Mouse (Mus musculus) embryonic facial prominence, embryonic 15.5 days (tissue): ENCODE data around the gene Cdh5. TPM values are rescaled to one million over a fixed set of nuclear protein-coding genes. Genes with fewer than 3 reads are reported as not detected.
"Not testable (repeated sequence)": the region's sequence is repeated elsewhere in the genome, so short reads cannot be mapped to it uniquely, and the experiment has no call there.

Experiments
- ATAC-seq: fragments of 200-750 bp; cut with Nextera tagmentation; 2 replicates; pipeline ENCODE4 v1.8.0; 2017; ENCODE audit warnings: low read depth, moderate TSS enrichment; ENCODE audit not compliant: insufficient number of reproducible peaks, low FRiP score, low TSS enrichment
- H3K27ac ChIP-seq: fragments of 300-500 bp; sonication (generic); replicated peaks from 2 replicates; pipeline ENCODE4 v1.5.1; 2015; ENCODE audit warnings: mild to moderate bottlenecking, inconsistent platforms
- H3K27me3 ChIP-seq: fragments of 300-500 bp; sonication (generic); 2 replicates; pipeline ENCODE4 v1.6.1; 2015; ENCODE audit warnings: inconsistent platforms
- H3K36me3 ChIP-seq: fragments of 300-500 bp; sonication (generic); 2 replicates; pipeline ENCODE4 v1.6.1; 2015; ENCODE audit warnings: mild to moderate bottlenecking, inconsistent platforms
- H3K4me1 ChIP-seq: fragments of 300-500 bp; sonication (generic); 2 replicates; pipeline ENCODE4 v1.6.1; 2015; ENCODE audit warnings: inconsistent platforms
- H3K4me2 ChIP-seq: fragments of 300-500 bp; sonication (generic); replicated peaks from 2 replicates; pipeline ENCODE4 v1.6.1; 2015; ENCODE audit warnings: mild to moderate bottlenecking, inconsistent platforms
- H3K4me3 ChIP-seq: fragments of 300-500 bp; sonication (generic); replicated peaks from 2 replicates; pipeline ENCODE4 v1.5.1; 2015; ENCODE audit warnings: mild to moderate bottlenecking, inconsistent platforms
- H3K9ac ChIP-seq: fragments of 300-500 bp; sonication (generic); 2 replicates; pipeline ENCODE4 v1.6.1; 2015; ENCODE audit warnings: inconsistent platforms
- H3K9me3 ChIP-seq: fragments of 300-500 bp; sonication (generic); replicated peaks from 2 replicates; pipeline ENCODE4 v1.6.1; 2016; ENCODE audit warnings: inconsistent platforms
- WGBS: fragments of 180-500 bp; shearing (Covaris S2); methylation state at CpG from one replicate; pipeline ENCODE4 v1.1.7; 2015; 5-methylcytosine and 5-hydroxymethylcytosine counted together
- polyA plus RNA-seq: library from polyadenylated mRNA; unstranded; fragments of >200 nt; fragmentation: Nextera tagmentation; extraction: Ambion mirVana; gene quantifications from 2 replicates; pipeline ENCODE4 v1.2.1, GENCODE M21; 2015

The Cdh5 gene
- 32.7 and 33.3 TPM in 2 replicates for polyA plus RNA-seq

- Histone ChIP-seq H3K27me3 (no peaks in the 10 kb centered on the region), H3K9ac (no peak within 1 kb of the TSS), H3K36me3 (no peaks in the 10 kb centered on the region), H3K9me3 (no peaks in the 10 kb centered on the region), H3K4me3 (peak within 1 kb of the TSS; percentile 10), H3K27ac (no peak within 1 kb of the TSS), H3K4me1 (0 out of 2 replicates have a peak, but pooled peaks cover 2% of the 10 kb centered on the region), H3K4me2 (no peak within 1 kb of the TSS)
- 58% methylated on average over 8 of the region's 8 CpGs for WGBS
- ATAC-seq = no peak
Measured at GRCm38 (mm10) chr8:104101415-104101814, at the start of gene Cdh5. Cdh5 (plus strand) TSS chr8:104101625.

DNA sequence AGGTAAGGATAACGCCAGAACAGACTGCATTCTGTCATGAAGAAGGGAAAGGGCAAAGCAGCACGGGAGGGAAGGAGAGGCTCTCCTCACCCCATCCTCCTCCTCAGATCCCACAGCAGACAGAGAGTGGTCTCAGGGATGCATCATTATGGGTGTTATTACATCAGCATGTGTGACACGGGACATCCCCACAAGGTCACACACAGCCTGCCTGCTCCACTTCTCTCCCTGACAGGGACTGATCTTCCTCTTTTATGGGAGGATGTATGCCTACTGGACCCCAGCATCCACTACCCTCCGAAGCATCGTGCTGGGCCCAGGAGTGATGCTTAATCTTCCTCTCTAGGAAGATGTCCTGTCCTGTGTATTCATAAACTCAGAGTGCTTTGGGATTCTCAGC is 41.5 kb upstream of the Cdh5 start:
- Histone ChIP-seq H3K4me3 (no peak overlapping the region), H3K9ac (no peak overlapping the region), H3K4me2 (no peak overlapping the region), H3K9me3 (no peaks in the 10 kb centered on the region; the same call in 1 of the 2 replicates), H3K4me1 (peaks cover 11% of the 10 kb centered on the region), H3K36me3 (no peaks in the 10 kb centered on the region), H3K27ac (no peak overlapping the region), H3K27me3 (no peaks in the 10 kb centered on the region)
- no peak for ATAC-seq
- 70% methylated on average over 5 of the region's 5 CpGs for WGBS

DNA sequence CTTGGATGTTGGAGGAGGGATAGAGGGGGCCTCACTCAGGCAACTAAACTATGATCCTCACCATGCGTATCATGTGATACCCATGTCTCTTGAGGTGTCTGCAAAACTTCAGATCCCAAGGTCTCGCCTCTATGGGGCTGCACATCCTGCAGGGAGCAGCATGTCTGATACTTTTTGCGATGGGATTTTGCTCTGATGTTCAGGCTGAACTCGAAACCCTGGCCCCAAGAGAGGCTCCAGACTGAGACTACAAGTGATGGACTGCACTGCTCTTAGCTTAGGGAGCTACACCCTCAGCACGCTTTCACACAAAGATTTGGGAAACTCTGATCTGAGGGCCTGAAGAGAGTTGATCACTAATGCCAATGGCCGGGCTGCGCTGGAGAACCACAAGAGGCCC is 41.0 kb upstream of the Cdh5 start:
- 79% methylated on average over 7 of the region's 7 CpGs for WGBS
- H3K9ac ChIP-seq = no peak overlapping the region
- no peak overlapping the region for H3K4me2 ChIP-seq
- no peak overlapping the region for H3K4me3 ChIP-seq
- peaks cover 11% of the 10 kb centered on the region for H3K4me1 ChIP-seq
- H3K27me3 ChIP-seq = no peaks in the 10 kb centered on the region
- no peaks in the 10 kb centered on the region; the same call in 1 of the 2 replicates for H3K9me3 ChIP-seq
- no peak for ATAC-seq
- no peak overlapping the region for H3K27ac ChIP-seq
- H3K36me3 ChIP-seq = no peaks in the 10 kb centered on the region

- H3K4me3 ChIP-seq = no peak overlapping the region
- no peak for ATAC-seq
- H3K9me3 ChIP-seq = no peaks in the 10 kb centered on the region
- WGBS = 68% methylated on average over 6 of the region's 6 CpGs
- peaks cover 11% of the 10 kb centered on the region for H3K4me1 ChIP-seq
- no peak overlapping the region for H3K9ac ChIP-seq
- H3K4me2 ChIP-seq = no peak overlapping the region
- no peaks in the 10 kb centered on the region for H3K27me3 ChIP-seq
- no peak overlapping the region for H3K27ac ChIP-seq
- no peaks in the 10 kb centered on the region for H3K36me3 ChIP-seq
Measured at GRCm38 (mm10) chr8:104061048-104061988, 40.1 kb upstream of the Cdh5 start.

DNA sequence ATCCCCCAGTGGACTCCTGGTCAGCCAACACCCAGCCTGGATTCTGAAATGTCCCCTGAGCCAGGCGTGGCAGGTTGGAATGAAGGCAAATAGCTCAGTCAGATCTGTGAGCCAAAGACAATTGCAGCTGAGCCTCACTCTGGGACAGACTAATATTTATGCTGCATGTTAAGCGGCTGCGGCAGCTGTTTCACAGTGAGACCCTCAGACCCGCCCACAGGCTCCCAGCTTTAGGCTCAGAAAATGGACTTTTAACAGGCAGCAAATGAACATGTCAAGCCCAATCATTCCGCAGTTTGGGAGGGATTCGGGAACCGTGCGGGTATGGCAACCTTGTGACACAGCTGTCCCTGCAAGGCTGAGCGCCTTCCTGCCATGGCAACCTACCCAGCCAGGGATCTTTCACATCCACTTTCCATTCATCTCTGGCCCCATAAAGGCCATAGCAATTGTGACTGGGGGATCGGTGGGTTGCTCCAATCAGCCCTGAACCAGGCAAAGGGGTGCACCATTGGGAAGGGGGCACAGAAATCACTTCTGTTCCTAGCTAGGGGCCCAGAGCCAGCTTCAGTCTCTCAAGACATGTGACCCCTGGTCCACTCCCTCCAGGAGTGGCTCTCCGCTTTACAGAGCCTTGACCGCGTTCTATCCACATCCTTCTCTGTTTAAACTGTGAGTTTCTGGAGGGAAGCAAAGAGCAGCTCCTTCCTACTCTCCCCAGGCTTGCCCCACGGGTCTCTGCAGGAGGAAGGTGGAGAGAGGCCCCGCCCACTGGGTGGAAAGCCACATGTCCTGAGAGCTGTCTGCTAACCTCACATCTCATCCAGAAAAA is 39.2 kb upstream of the Cdh5 start:
- Histone ChIP-seq H3K4me2 (no peak overlapping the region), H3K4me1 (peaks cover 11% of the 10 kb centered on the region), H3K36me3 (no peaks in the 10 kb centered on the region), H3K9me3 (no peaks in the 10 kb centered on the region), H3K27me3 (no peaks in the 10 kb centered on the region), H3K4me3 (no peak overlapping the region), H3K9ac (no peak overlapping the region), H3K27ac (no peak overlapping the region)
- WGBS = 60% methylated on average over 15 of the region's 15 CpGs
- peak; percentile 45; the same call in 1 of the 2 replicates for ATAC-seq

GRCm38 (mm10) chr8:104065223-104065622 is 36.2 kb upstream of the Cdh5 start:
- Histone ChIP-seq H3K9ac (no peak overlapping the region), H3K4me1 (peaks cover 25% of the 10 kb centered on the region), H3K9me3 (no peaks in the 10 kb centered on the region), H3K27me3 (no peaks in the 10 kb centered on the region), H3K4me3 (no peak overlapping the region), H3K4me2 (no peak overlapping the region), H3K36me3 (no peaks in the 10 kb centered on the region), H3K27ac (no peak overlapping the region)
- WGBS = 78% methylated on average over 7 of the region's 7 CpGs
- no peak for ATAC-seq

DNA sequence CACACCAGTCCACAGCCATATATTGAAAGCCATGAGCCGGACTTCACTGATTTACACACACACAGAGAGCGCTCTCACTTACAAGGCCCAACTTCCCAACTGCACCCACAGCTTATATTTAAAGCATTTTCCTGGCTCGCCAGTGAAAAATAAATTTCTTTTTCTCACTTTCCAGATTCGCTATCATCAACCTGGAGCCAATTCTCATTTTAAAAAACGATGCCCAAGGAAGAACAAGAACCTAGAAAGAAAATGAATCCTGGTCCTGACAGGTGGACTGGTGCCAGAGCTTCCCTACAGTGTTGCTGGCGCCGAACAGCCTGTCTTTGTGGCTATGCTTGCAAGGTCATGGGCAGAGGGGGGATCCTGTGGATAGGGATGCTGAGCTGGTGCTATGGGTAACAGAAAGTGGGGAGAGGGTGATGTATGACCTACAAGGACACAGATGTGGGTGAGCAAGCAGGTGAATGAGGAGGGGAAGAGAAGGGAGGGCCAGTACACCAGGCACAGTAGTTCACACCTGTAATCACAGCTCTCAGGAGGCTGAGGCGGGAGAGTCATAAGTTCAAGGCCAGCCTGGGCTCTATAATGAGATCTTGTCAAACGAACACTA is 35.4 kb upstream of the Cdh5 start:
- WGBS = 93% methylated on average over 9 of the region's 9 CpGs
- Histone ChIP-seq H3K27ac (no peak overlapping the region), H3K4me3 (no peak overlapping the region), H3K36me3 (no peaks in the 10 kb centered on the region), H3K4me2 (no peak overlapping the region), H3K9me3 (no peaks in the 10 kb centered on the region), H3K4me1 (peaks cover 32% of the 10 kb centered on the region), H3K27me3 (no peaks in the 10 kb centered on the region), H3K9ac (no peak overlapping the region)
- no peak for ATAC-seq

- 76% methylated on average over 12 of the region's 12 CpGs for WGBS
- Histone ChIP-seq H3K4me1 (peaks cover 24% of the 10 kb centered on the region), H3K4me3 (no peak overlapping the region), H3K9me3 (no peaks in the 10 kb centered on the region), H3K27me3 (no peaks in the 10 kb centered on the region), H3K36me3 (no peaks in the 10 kb centered on the region), H3K9ac (no peak overlapping the region), H3K27ac (no peak overlapping the region), H3K4me2 (no peak overlapping the region)
- no peak for ATAC-seq
Measured at GRCm38 (mm10) chr8:104067390-104067925, 34.0 kb upstream of the Cdh5 start.

GRCm38 (mm10) chr8:104068421-104069035 is 32.9 kb upstream of the Cdh5 start:
- Histone ChIP-seq H3K4me3 (no peak overlapping the region), H3K27me3 (no peaks in the 10 kb centered on the region), H3K4me1 (peaks cover 23% of the 10 kb centered on the region), H3K9ac (no peak overlapping the region), H3K36me3 (no peaks in the 10 kb centered on the region), H3K4me2 (no peak overlapping the region), H3K9me3 (no peaks in the 10 kb centered on the region), H3K27ac (no peak overlapping the region)
- ATAC-seq = no peak
- 80% methylated on average over 15 of the region's 15 CpGs for WGBS

DNA sequence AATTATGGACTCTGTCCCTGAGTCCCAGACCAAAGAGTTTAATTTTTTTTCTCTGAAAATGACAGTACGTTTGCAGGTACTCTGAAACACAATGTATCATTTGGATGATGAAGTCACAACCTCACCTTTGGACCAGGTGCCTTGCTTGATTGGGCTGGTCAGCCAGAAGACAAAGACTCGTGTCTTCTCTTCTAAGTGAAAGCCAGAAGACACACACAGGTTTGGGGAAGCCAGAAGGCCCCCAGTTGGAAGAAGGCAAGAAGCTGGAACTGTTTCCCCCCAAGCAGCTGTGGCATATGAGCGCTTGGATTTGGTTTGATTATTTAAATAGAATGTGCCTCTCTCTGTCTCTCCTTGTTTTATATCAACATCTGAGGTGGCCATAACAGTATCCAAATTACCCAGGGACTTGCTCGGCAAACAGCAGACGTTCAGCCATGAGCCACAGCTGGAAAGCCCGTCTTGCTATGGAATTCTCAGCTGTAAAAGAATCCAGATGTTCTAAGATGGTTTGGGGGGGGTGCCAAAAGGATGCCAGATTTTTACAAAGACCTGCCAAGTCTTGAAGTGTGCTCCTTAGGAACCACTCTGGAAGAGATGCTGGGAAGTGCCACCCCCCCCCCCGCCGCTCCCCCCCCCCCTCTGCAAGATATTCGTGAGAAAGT is 31.1 kb upstream of the Cdh5 start:
- Histone ChIP-seq H3K27ac (0 out of 2 replicates have a peak overlapping the region, but pooled peaks have one; percentile 22), H3K4me1 (peaks cover 23% of the 10 kb centered on the region)
- H3K36me3 ChIP-seq, H3K9me3 ChIP-seq, H3K9ac ChIP-seq, ATAC-seq, H3K4me3 ChIP-seq, H3K4me2 ChIP-seq, H3K27me3 ChIP-seq: not testable (repeated sequence)
- 43% methylated on average over 8 of the region's 9 CpGs for WGBS
